Mouse (Mus musculus) brain, adult 2 months (tissue): ENCODE results near the gene Grk1.
A peak's percentile ranks its signal among the peaks of the same experiment; 100 is the strongest.

Experiments used
- DNase-seq: peaks from one replicate; pipeline ENCODE4 v3.0.0; 2011; ENCODE audit warnings: low read depth, low spot score

Gene Grk1

GRCm38 (mm10) chr8:13428156-13428555 lies 23.3 kb downstream of the Grk1 start:
- DNase-seq, result no peak

- DNase-seq, result no peak
Measured at GRCm38 (mm10) chr8:13430412-13430811, 25.5 kb downstream of the Grk1 start.

GRCm38 (mm10) chr8:13430866-13431265 lies 26.0 kb downstream of the Grk1 start:
- DNase-seq, result no peak

- no peak for DNase-seq
Measured at GRCm38 (mm10) chr8:13433130-13433529, 28.2 kb downstream of the Grk1 start.

GRCm38 (mm10) chr8:13434889-13435288 lies 30.0 kb downstream of the Grk1 start, which contains the start of gene Tmem255b:
Tmem255b (plus strand) TSS chr8:13435189.
- no peak for DNase-seq

GRCm38 (mm10) chr8:13436052-13436451 lies 31.2 kb downstream of the Grk1 start:
- no peak for DNase-seq

- DNase-seq, result no peak
Measured at GRCm38 (mm10) chr8:13437531-13437930, 32.6 kb downstream of the Grk1 start.

GRCm38 (mm10) chr8:13442152-13442551 lies 37.3 kb downstream of the Grk1 start:
- DNase-seq, result peak; percentile 56

GRCm38 (mm10) chr8:13446456-13446855 lies 41.6 kb downstream of the Grk1 start:
- DNase-seq, result peak; percentile 52

- DNase-seq, result no peak
Measured at GRCm38 (mm10) chr8:13448145-13448544, 43.3 kb downstream of the Grk1 start.

- no peak for DNase-seq
Measured at GRCm38 (mm10) chr8:13451747-13452277, 46.9 kb downstream of the Grk1 start.

GRCm38 (mm10) chr8:13454341-13455113 lies 49.6 kb downstream of the Grk1 start:
- peak; percentile 79 for DNase-seq

- peak; percentile 72 for DNase-seq
Measured at GRCm38 (mm10) chr8:13455295-13455694, 50.4 kb downstream of the Grk1 start.

GRCm38 (mm10) chr8:13459431-13459830 lies 54.5 kb downstream of the Grk1 start:
- DNase-seq, result no peak

- no peak for DNase-seq
Measured at GRCm38 (mm10) chr8:13461085-13461765, 56.3 kb downstream of the Grk1 start.

GRCm38 (mm10) chr8:13461843-13462242 lies 57.0 kb downstream of the Grk1 start:
- peak; percentile 79 for DNase-seq

GRCm38 (mm10) chr8:13462392-13462791 lies 57.5 kb downstream of the Grk1 start:
- DNase-seq, result no peak

GRCm38 (mm10) chr8:13465324-13465723 lies 60.4 kb downstream of the Grk1 start:
- no peak for DNase-seq

- peak; percentile 57 for DNase-seq
Measured at GRCm38 (mm10) chr8:13466989-13467388, 62.1 kb downstream of the Grk1 start.

GRCm38 (mm10) chr8:13468737-13469136 lies 63.9 kb downstream of the Grk1 start:
- peak; percentile 50 for DNase-seq

GRCm38 (mm10) chr8:13471484-13471883 lies 66.6 kb downstream of the Grk1 start:
- no peak for DNase-seq
